ENCODE assay signal across 8 mouse cellular contexts in the genomic region with DNA sequence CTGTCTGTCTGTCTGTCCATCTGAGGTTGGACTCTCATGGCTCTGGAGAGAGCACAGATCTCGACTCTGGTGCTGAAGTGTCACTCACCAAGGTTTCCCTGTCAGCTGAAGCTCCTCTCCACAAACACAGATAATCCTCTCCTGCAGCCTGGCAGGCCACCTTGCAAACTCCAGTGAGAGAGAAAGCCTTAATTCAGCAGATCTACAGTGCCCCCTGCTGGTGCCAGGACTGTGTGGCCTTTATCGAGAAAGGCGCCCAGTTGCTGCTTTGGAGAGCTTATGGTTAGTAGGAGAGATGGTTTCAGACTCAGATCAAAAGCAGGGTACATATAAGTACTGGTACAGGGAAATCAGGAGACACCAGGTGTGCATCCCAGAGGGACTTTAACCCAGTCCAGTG. TPM values are rescaled to one million over a fixed set of nuclear protein-coding genes. Genes with fewer than 3 reads are reported as not detected.
DNase-seq lines count a peak whose midpoint lies in the region; ATAC-seq and TF ChIP-seq lines count a peak whose summit lies in the region.

No protein-coding gene starts in this region.

- H3K4me1 ChIP-seq in forebrain, embryonic 15.5 days = no peaks in the 10 kb centered on the region

- intact Hi-C loops in heart, postnatal 36 days (cut with DNase I) = loop anchor here (1.0 to 5.0 kb wide), 6 partner anchors 49 to 374 kb away; a partner anchor contains a TSS

- DNase-seq in Patski (ENCODE audit: low read depth, low spot score) = no peak
- peak; percentile 81 to 84 for DNase-seq in heart, postnatal 36 days
- DNase-seq in layer of hippocampus, postnatal 14 days (ENCODE audit: low spot score in 2 of 2) = peak; percentile 82 to 91
- DNase-seq in right cerebral cortex, postnatal 25 days = peak; percentile 81
- peak; percentile 62 to 80 for DNase-seq in urinary bladder, postnatal 36 days (ENCODE audit: low spot score in 2 of 2)

- in situ Hi-C loops in Patski (cut with MboI; ENCODE audit: low pct_unique_long_range_greater_than_20kb) = loop anchor here (5.0 kb wide), 2 partner anchors 64 to 219 kb away; no protein-coding TSS in a partner anchor

- H3K9ac ChIP-seq in forebrain, embryonic 15.5 days (replicated peaks) = no peak overlapping the region

- CTCF ChIA-PET in Patski (lab: Charles Lee) = interaction anchor here (0.7 to 3.9 kb wide), 11 partner anchors 12 to 285 kb away, joined by 3 to 16 read pairs (median 3); no protein-coding TSS in a partner anchor

- POLR2A ChIA-PET in Patski (lab: Charles Lee) = no interaction called here

- ATAC-seq in Patski = peak; percentile 39
- ATAC-seq in cerebellum, adult (ENCODE audit: insufficient number of reproducible peaks, low FRiP score, low TSS enrichment) = peak; percentile 52; the same call in 1 of the 2 replicates
- peak; percentile 72 for ATAC-seq in forebrain, embryonic 15.5 days (replicated peaks)
- ATAC-seq in megakaryocyte progenitor cell, adult 5-6 weeks (replicated peaks; ENCODE audit: poor library complexity) = peak; percentile 99

- no peak overlapping the region; the same call in 1 of the 2 replicates for H3K27ac ChIP-seq in forebrain, embryonic 15.5 days (replicated peaks)

- TF ChIP-seq CTCF in Patski (IDR thresholded peaks at IDR 0.05) = peak; percentile 81

- 4% methylated on average over 3 of the region's 3 CpGs for WGBS in forebrain, embryonic 15.5 days

- H3K4me2 ChIP-seq in forebrain, embryonic 15.5 days (replicated peaks) = no peak overlapping the region

- peaks cover 16% of the 10 kb centered on the region for H3K27me3 ChIP-seq in Patski
- no peaks in the 10 kb centered on the region for H3K27me3 ChIP-seq in forebrain, embryonic 15.5 days

- no peak overlapping the region for H3K4me3 ChIP-seq in forebrain, embryonic 15.5 days

- no peaks in the 10 kb centered on the region for H3K9me3 ChIP-seq in forebrain, embryonic 15.5 days

- no peaks in the 10 kb centered on the region for H3K36me3 ChIP-seq in forebrain, embryonic 15.5 days

RNA-seq across cellular contexts. Expression of a gene that starts 13.1 kb away (rescaled TPM):
- 206 TPM for polyA plus RNA-seq in Patski (2021)
- polyA plus RNA-seq in forebrain, embryonic 15.5 days (2015; fragmentation: Nextera tagmentation; extraction: Ambion mirVana) = 293 and 294 TPM in 2 replicates
- total RNA-seq in heart, postnatal 36 days (2021) = 10 to 100 TPM; 48.0 to 50.4 TPM
- 10 to 100 TPM; 86.8 to 97.0 TPM for total RNA-seq in layer of hippocampus, postnatal 14 days (2021)
- 372 and 413 TPM in 2 replicates for total RNA-seq in megakaryocyte progenitor cell, adult 5-6 weeks (2015)
- 255 and 284 TPM in 2 replicates for total RNA-seq in megakaryocyte progenitor cell, adult 5-6 weeks (2017)

RNA-seq across cellular contexts. Expression of a gene that starts 17.4 kb away (rescaled TPM):
- polyA plus RNA-seq in Patski (2021) = 0.60 TPM
- 0.61 and 0.65 TPM in 2 replicates for polyA plus RNA-seq in forebrain, embryonic 15.5 days (2015; fragmentation: Nextera tagmentation; extraction: Ambion mirVana)
- not detected for total RNA-seq in heart, postnatal 36 days (2021)
- total RNA-seq in layer of hippocampus, postnatal 14 days (2021) = 1 to 10 TPM in 1 of 2 experiments, under 1 TPM in 1; 0.88 to 1.3 TPM
- total RNA-seq in megakaryocyte progenitor cell, adult 5-6 weeks (2015) = 0.17 TPM in 1 of 2 replicates, not detected in the other
- 0.25 TPM in 1 of 2 replicates, not detected in the other for total RNA-seq in megakaryocyte progenitor cell, adult 5-6 weeks (2017)

RNA-seq across cellular contexts. Expression of a gene that starts 48.1 kb away (rescaled TPM):
- 3.5 TPM for polyA plus RNA-seq in Patski (2021)
- polyA plus RNA-seq in forebrain, embryonic 15.5 days (2015; fragmentation: Nextera tagmentation; extraction: Ambion mirVana) = 1.6 and 1.9 TPM in 2 replicates
- total RNA-seq in heart, postnatal 36 days (2021) = 1 to 10 TPM; 3.8 to 4.9 TPM
- 1 to 10 TPM; 3.2 to 4.1 TPM for total RNA-seq in layer of hippocampus, postnatal 14 days (2021)
- total RNA-seq in megakaryocyte progenitor cell, adult 5-6 weeks (2015) = 1.7 and 1.9 TPM in 2 replicates
- 1.6 and 3.4 TPM in 2 replicates for total RNA-seq in megakaryocyte progenitor cell, adult 5-6 weeks (2017)

Comparison
In these comparisons a context has a peak if more than half of its experiments do, and no peak if none do; other contexts are left out.
1. ATAC-seq: peak in every context shown above with its lines; median percentile 99 in megakaryocyte progenitor cell, adult 5-6 weeks; 72 in forebrain, embryonic 15.5 days; 52 in cerebellum, adult; 39 in Patski.